Mouse (Mus musculus) liver, postnatal 0 days (tissue): ENCODE data around the gene Ap1g1. TPM values are rescaled to one million over a fixed set of nuclear protein-coding genes. Genes with fewer than 3 reads are reported as not detected.
"Not testable (repeated sequence)": the region's sequence is repeated elsewhere in the genome, so short reads cannot be mapped to it uniquely, and the experiment has no call there.

Experiments
- ATAC-seq: fragments of 200-750 bp; cut with Nextera tagmentation; 2 replicates; pipeline ENCODE4 v1.8.0; 2017; ENCODE audit warnings: mild to moderate bottlenecking, moderate library complexity
- DNase-seq: peaks from one replicate; pipeline ENCODE4 v3.0.0-alpha.2; 2016
- H3K27ac ChIP-seq: fragments of 300-500 bp; sonication (generic); 2 replicates; pipeline ENCODE4 v1.5.1; 2014; ENCODE audit warnings: antibody characterized with exemption, moderate library complexity, mild to moderate bottlenecking, low read depth
- H3K27me3 ChIP-seq: fragments of 300-500 bp; sonication (generic); 2 replicates; pipeline ENCODE4 v1.6.1; 2014; ENCODE audit warnings: low read length, control low read depth, mixed read lengths; ENCODE audit not compliant: insufficient read depth
- H3K36me3 ChIP-seq: fragments of 300-500 bp; sonication (generic); replicated peaks from 2 replicates; pipeline ENCODE4 v1.6.1; 2014; ENCODE audit warnings: mild to moderate bottlenecking, control low read depth, low read length, moderate library complexity, mixed read lengths; ENCODE audit not compliant: insufficient read depth
- H3K4me1 ChIP-seq: fragments of 300-500 bp; sonication (generic); 2 replicates; pipeline ENCODE4 v1.6.1; 2014; ENCODE audit warnings: antibody characterized with exemption, mild to moderate bottlenecking, control low read depth; ENCODE audit not compliant: insufficient read depth
- H3K4me2 ChIP-seq: fragments of 300-500 bp; sonication (generic); 2 replicates; pipeline ENCODE4 v1.6.1; 2014; ENCODE audit warnings: low read depth, mild to moderate bottlenecking, low read length, moderate library complexity, mixed read lengths
- H3K4me3 ChIP-seq: fragments of 300-500 bp; sonication (generic); 2 replicates; pipeline ENCODE4 v1.5.1; 2014; ENCODE audit warnings: low read depth, low read length
- H3K9ac ChIP-seq: fragments of 300-500 bp; sonication (generic); replicated peaks from 2 replicates; pipeline ENCODE4 v1.6.1; 2014; ENCODE audit warnings: mild to moderate bottlenecking, moderate library complexity
- H3K9me3 ChIP-seq: fragments of 300-500 bp; sonication (generic); 2 replicates; pipeline ENCODE4 v1.6.1; 2016; ENCODE audit warnings: mild to moderate bottlenecking, control low read depth, low read length, mixed read lengths
- CTCF ChIP-seq: sonication (generic); IDR thresholded peaks from 2 replicates; pipeline ENCODE4 v1.5.1; 2016; ENCODE audit warnings: antibody characterized with exemption, low read depth
- EP300 ChIP-seq: IDR thresholded peaks from 2 replicates; pipeline ENCODE4 v1.6.1; 2016; ENCODE audit warnings: antibody characterized with exemption, low read depth, mild to moderate bottlenecking
- WGBS: fragments of 180-500 bp; shearing (Covaris S2); extraction: QIAGEN DNeasy Blood & Tissue Kit; methylation state at CpG from one replicate; pipeline ENCODE4 v1.1.7; 2014; ENCODE audit not compliant: insufficient replicate concordance; 5-methylcytosine and 5-hydroxymethylcytosine counted together
- polyA plus RNA-seq: library from polyadenylated mRNA; unstranded; fragments of >200 nt; fragmentation: Nextera tagmentation; extraction: Ambion mirVana; gene quantifications from 2 replicates; pipeline ENCODE4 v1.2.1, GENCODE M21; 2015

Gene Ap1g1
- polyA plus RNA-seq, 1 experiment from 2014 or later = 14.0 TPM

GRCm38 (mm10) chr8:109865536-109865935, 87.2 kb downstream of the Ap1g1 start:
- no peak for ATAC-seq
- Histone ChIP-seq H3K9me3 (no peaks in the 10 kb centered on the region), H3K27ac (peak overlapping the region; percentile 94), H3K4me3 (no peak overlapping the region; the same call in 1 of the 2 replicates), H3K4me2 (peak overlapping the region; percentile 90), H3K36me3 (peaks cover 29% of the 10 kb centered on the region), H3K27me3 (no peaks in the 10 kb centered on the region), H3K4me1 (peaks cover 31% of the 10 kb centered on the region), H3K9ac (peak overlapping the region; percentile 50; the same call in 1 of the 2 replicates)
- DNase-seq = no peak
- TF ChIP-seq EP300 = no peak
- TF ChIP-seq CTCF = no peak
- WGBS = 49% methylated on average over 4 of the region's 4 CpGs

GRCm38 (mm10) chr8:109866690-109867089, 88.3 kb downstream of the Ap1g1 start:
- peak overlapping the region; percentile 99 for H3K4me3 ChIP-seq
- H3K4me1 ChIP-seq = peaks cover 31% of the 10 kb centered on the region
- no peaks in the 10 kb centered on the region for H3K27me3 ChIP-seq
- ATAC-seq (no peak), DNase-seq (no peak)
- H3K27ac ChIP-seq = peak overlapping the region; percentile 53
- H3K9me3 ChIP-seq = no peaks in the 10 kb centered on the region
- TF ChIP-seq EP300 (no peak), CTCF (no peak)
- H3K36me3 ChIP-seq = peaks cover 17% of the 10 kb centered on the region
- WGBS = 63% methylated on average over 5 of the region's 5 CpGs
- H3K4me2 ChIP-seq = peak overlapping the region; percentile 90
- peak overlapping the region; percentile 24; the same call in 1 of the 2 replicates for H3K9ac ChIP-seq

GRCm38 (mm10) chr8:109868003-109868679, 89.8 kb downstream of the Ap1g1 start, which contains the start of gene Phlpp2:
Gene Phlpp2 (plus strand): TSS chr8:109868542.
- DNase-seq (peak; percentile 98), ATAC-seq (peak; percentile 95)
- H3K27me3 ChIP-seq = no peaks in the 10 kb centered on the region
- peak within 1 kb of the TSS; percentile 85 for H3K27ac ChIP-seq
- peaks cover 5% of the 10 kb centered on the region; the same call in 1 of the 2 replicates for H3K36me3 ChIP-seq
- H3K4me2 ChIP-seq = peak within 1 kb of the TSS; percentile 90
- no peaks in the 10 kb centered on the region for H3K9me3 ChIP-seq
- 0 out of 2 replicates have a peak, but pooled peaks have one; percentile 27 for TF ChIP-seq EP300
- TF ChIP-seq CTCF = peak; percentile 55
- WGBS = 1% methylated on average over 32 of the region's 42 CpGs
- peak within 1 kb of the TSS; percentile 99 for H3K4me3 ChIP-seq
- H3K9ac ChIP-seq = peak within 1 kb of the TSS; percentile 97
- peaks cover 30% of the 10 kb centered on the region for H3K4me1 ChIP-seq

- Histone ChIP-seq H3K9me3 (no peaks in the 10 kb centered on the region), H3K4me1 (peaks cover 24% of the 10 kb centered on the region)
- no peak for TF ChIP-seq CTCF
- TF ChIP-seq EP300 = no peak
Observed at GRCm38 (mm10) chr8:109868680-109869361, 90.5 kb downstream of the Ap1g1 start.

GRCm38 (mm10) chr8:109871056-109871455, 92.7 kb downstream of the Ap1g1 start:
- H3K9me3 ChIP-seq = no peaks in the 10 kb centered on the region
- WGBS = 29% methylated on average over 1 of the region's 1 CpGs
- DNase-seq (no peak), ATAC-seq (no peak)
- H3K27me3 ChIP-seq = no peaks in the 10 kb centered on the region
- no peak for TF ChIP-seq CTCF
- no peak for TF ChIP-seq EP300
- H3K4me2 ChIP-seq = peak overlapping the region; percentile 90; the same call in 1 of the 2 replicates
- H3K4me1 ChIP-seq = peaks cover 8% of the 10 kb centered on the region; the same call in 1 of the 2 replicates
- no peak overlapping the region for H3K27ac ChIP-seq
- H3K4me3 ChIP-seq = peak overlapping the region; percentile 99; the same call in 1 of the 2 replicates
- peaks cover 3% of the 10 kb centered on the region; the same call in 1 of the 2 replicates for H3K36me3 ChIP-seq
- H3K9ac ChIP-seq = no peak overlapping the region

More at GRCm38 (mm10) chr8:109868680-109869361, 90.5 kb downstream of the Ap1g1 start:
- H3K9ac ChIP-seq = peak overlapping the region; percentile 97
- peak; percentile 71 for DNase-seq
- H3K27me3 ChIP-seq = no peaks in the 10 kb centered on the region
- WGBS = under 1% methylated on average over 70 of the region's 78 CpGs
- 0 out of 2 replicates have a peak, but pooled peaks cover 3% of the 10 kb centered on the region for H3K36me3 ChIP-seq
- ATAC-seq = peak; percentile 68
- peak overlapping the region; percentile 85 for H3K27ac ChIP-seq
- peak overlapping the region; percentile 99 for H3K4me3 ChIP-seq
- peak overlapping the region; percentile 90 for H3K4me2 ChIP-seq

GRCm38 (mm10) chr8:109873800-109874199, 95.4 kb downstream of the Ap1g1 start:
- H3K27me3 ChIP-seq, H3K4me1 ChIP-seq, H3K27ac ChIP-seq, H3K9ac ChIP-seq, ATAC-seq, H3K4me2 ChIP-seq, DNase-seq, H3K9me3 ChIP-seq, H3K4me3 ChIP-seq: not testable (repeated sequence)
- H3K36me3 ChIP-seq = peaks cover 18% of the 10 kb centered on the region
- WGBS = 88% methylated on average over 3 of the region's 3 CpGs
